Mouse (Mus musculus) lung, adult 2 months (tissue): ENCODE data around the gene Lnpep. TPM values are rescaled to one million over a fixed set of nuclear protein-coding genes. Genes with fewer than 3 reads are reported as not detected.

Experiments
- DNase-seq: peaks from one replicate; pipeline ENCODE4 v3.0.0; 2022
- H3K4me1 ChIP-seq: fragments of 200-500 bp; 2 replicates; pipeline ENCODE4 v1.6.1; 2011; ENCODE audit warnings: low read length; ENCODE audit not compliant: control insufficient read depth, insufficient read depth
- H3K4me3 ChIP-seq: fragments of 200-500 bp; replicated peaks from 2 replicates; pipeline ENCODE3; 2011; ENCODE audit warnings: low read depth, mild to moderate bottlenecking, control low read depth, low read length; ENCODE audit errors: extremely low read depth
- CTCF ChIP-seq: fragments of 200-500 bp; IDR thresholded peaks from 2 replicates; pipeline ENCODE4 v1.5.1; 2011; ENCODE audit warnings: mild to moderate bottlenecking, low read length, control low read depth; ENCODE audit not compliant: insufficient read depth
- POLR2A ChIP-seq: fragments of 200-500 bp; IDR thresholded peaks from 2 replicates; pipeline ENCODE4 v1.6.1; 2011; ENCODE audit warnings: low read depth, mild to moderate bottlenecking, control low read depth, low read length, borderline replicate concordance; ENCODE audit errors: extremely low read depth
- WGBS: fragments of 180-500 bp; shearing (Covaris S2); methylation state at CpG from one replicate; pipeline ENCODE4 v1.1.7; 2018; 5-methylcytosine and 5-hydroxymethylcytosine counted together
- polyA plus RNA-seq: library from polyadenylated mRNA; depleted of rRNA; stranded (reverse); fragments of >200 nt; gene quantifications from 2 replicates; pipeline ENCODE4 v1.2.3, GENCODE M21; 2012

Gene Lnpep
- polyA plus RNA-seq, 1 experiment, result 13.5 TPM

- TF ChIP-seq POLR2A (no peak), CTCF (no peak)
- no peak overlapping the region for H3K4me3 ChIP-seq
- peaks cover 6% of the 10 kb centered on the region; the same call in 1 of the 2 replicates for H3K4me1 ChIP-seq
- DNase-seq, result no peak
- 88% methylated on average over 2 of the region's 2 CpGs for WGBS
Observed at GRCm38 (mm10) chr17:17612336-17612735, 12.5 kb downstream of the Lnpep start.

GRCm38 (mm10) chr17:17609523-17609922 is 15.3 kb downstream of the Lnpep start:
- 59% methylated on average over 3 of the region's 3 CpGs for WGBS
- TF ChIP-seq POLR2A, result no peak
- TF ChIP-seq CTCF, result no peak
- Histone ChIP-seq H3K4me3 (no peak overlapping the region), H3K4me1 (peaks cover 3% of the 10 kb centered on the region; the same call in 1 of the 2 replicates)
- DNase-seq, result no peak

DNA sequence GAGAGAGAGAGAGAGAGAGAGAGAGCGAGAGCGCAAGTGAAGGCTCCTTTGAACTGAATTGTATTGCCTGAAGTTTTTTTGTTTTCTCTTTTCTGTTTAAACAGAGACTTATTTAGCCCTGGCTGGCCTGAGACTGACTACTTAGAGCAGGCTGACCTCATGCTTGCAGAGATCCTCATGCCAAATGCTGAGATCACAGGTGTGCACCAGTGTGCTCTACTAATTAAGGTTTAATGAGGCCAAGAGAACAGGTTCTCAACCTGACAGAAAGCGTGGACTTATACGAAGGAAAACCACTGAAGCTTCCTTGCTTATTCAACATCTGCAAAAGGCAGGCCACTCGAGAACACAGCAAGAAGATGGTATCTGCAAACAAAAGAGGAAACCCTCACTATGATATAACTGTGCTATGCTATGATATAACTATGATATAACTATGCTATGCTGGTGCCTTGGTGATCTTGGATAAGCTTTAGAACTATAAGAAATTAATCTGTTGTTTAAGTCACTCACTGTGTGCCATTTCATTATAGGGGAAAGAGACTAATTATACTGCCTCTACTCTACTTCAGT is 16.3 kb downstream of the Lnpep start:
- WGBS, result 58% methylated on average over 5 of the region's 5 CpGs
- no peak for DNase-seq
- TF ChIP-seq POLR2A (no peak), CTCF (no peak)
- peaks cover 3% of the 10 kb centered on the region for H3K4me1 ChIP-seq
- H3K4me3 ChIP-seq, result no peak overlapping the region

DNA sequence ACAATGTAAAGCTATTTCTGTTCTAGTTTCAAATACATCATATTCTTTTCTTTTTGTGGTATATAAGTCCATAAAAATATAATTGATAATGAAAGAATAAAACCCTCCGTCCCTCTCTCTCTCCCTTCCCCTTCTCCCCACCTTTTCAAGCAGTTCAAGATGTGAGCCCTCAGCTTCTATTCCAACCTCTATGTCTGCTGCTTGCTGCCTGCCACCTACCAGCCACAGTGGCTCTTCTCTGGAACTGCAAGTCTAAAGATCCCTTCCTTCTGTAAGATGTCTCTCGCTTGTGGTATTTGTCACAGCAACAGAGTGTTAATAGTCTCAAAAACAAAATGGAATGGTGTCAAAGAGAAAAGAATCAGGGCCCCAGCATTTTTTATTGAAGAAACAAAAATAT is 20.3 kb downstream of the Lnpep start:
- Histone ChIP-seq H3K4me3 (no peak overlapping the region), H3K4me1 (peaks cover 17% of the 10 kb centered on the region)
- TF ChIP-seq CTCF, result no peak
- TF ChIP-seq POLR2A, result no peak
- no peak for DNase-seq
- WGBS, result 86% methylated on average over 2 of the region's 2 CpGs

DNA sequence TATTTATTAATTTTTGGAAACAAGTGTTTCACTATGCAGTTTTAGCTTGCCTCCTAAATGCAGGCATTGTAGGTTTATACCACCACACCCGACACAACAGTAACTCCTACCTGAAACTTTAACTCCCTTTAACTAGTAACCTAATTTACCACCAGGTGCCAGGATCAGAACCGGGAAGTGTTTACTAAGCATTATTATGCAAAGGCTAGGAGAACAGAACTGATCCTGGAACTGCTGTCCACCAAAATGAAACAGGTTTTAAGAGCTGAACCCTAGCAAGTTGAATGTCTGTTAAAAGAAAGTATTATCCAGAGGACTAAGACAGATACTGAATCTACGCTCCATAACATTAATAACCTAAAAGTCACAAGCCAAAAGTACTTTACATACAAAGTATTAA is 21.2 kb downstream of the Lnpep start:
- H3K4me3 ChIP-seq, result no peak overlapping the region
- TF ChIP-seq POLR2A (no peak), CTCF (no peak)
- WGBS, result 82% methylated on average over 3 of the region's 3 CpGs
- no peak for DNase-seq
- H3K4me1 ChIP-seq, result peaks cover 17% of the 10 kb centered on the region

DNA sequence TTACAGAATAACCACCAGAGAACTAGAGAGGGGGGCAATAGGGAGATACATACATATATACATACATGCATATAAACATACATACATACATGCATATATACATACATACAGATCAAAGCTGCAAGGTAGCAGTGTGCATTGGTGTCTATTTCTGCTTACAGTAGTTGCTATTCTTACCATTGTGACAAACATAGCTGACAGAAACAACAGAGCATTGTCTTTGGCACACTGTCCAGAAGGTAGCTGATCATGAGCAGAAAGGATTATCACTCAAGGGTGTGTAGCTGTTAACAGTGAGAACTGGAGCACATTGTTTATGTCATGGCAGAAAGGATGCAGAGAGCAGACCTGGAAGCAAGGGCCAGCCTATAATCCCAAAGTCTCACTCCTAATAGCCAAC is 22.1 kb downstream of the Lnpep start:
- DNase-seq, result no peak
- H3K4me3 ChIP-seq, result no peak overlapping the region
- H3K4me1 ChIP-seq, result peaks cover 15% of the 10 kb centered on the region
- TF ChIP-seq POLR2A (no peak), CTCF (no peak)

- Histone ChIP-seq H3K4me3 (no peak overlapping the region), H3K4me1 (peaks cover 15% of the 10 kb centered on the region)
- DNase-seq, result no peak
- 35% methylated on average over 4 of the region's 4 CpGs for WGBS
- TF ChIP-seq POLR2A (no peak), CTCF (no peak)
Observed at GRCm38 (mm10) chr17:17602330-17602729, 22.5 kb downstream of the Lnpep start.

GRCm38 (mm10) chr17:17600804-17601252 is 24.0 kb downstream of the Lnpep start:
- DNase-seq, result peak; percentile 82
- WGBS, result 9% methylated on average over 3 of the region's 3 CpGs
- TF ChIP-seq POLR2A (no peak), CTCF (no peak)
- H3K4me3 ChIP-seq, result no peak overlapping the region
- H3K4me1 ChIP-seq, result peaks cover 15% of the 10 kb centered on the region

DNA sequence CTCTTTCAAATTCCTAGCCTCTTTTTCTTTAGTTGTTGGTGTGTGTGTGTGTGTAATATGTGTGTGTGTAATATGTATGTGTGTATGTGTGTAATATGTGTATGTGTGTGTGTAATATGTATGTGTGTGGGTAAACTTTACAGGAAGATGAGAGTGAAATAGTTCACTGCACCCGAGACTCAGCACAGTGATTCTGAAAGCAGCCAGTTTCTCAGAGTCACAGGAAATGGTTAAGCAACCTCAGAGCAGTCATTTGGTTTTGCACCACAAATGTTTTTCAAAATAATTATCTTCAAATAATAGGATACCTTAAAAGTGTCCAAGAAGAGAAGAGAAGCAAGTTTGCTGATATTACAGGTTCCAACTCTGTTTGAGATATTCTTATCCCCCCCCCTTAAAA is 24.8 kb downstream of the Lnpep start:
- H3K4me1 ChIP-seq, result peaks cover 15% of the 10 kb centered on the region
- no peak overlapping the region for H3K4me3 ChIP-seq
- no peak for TF ChIP-seq CTCF
- TF ChIP-seq POLR2A, result no peak
- DNase-seq, result no peak
- WGBS, result 28% methylated on average over 1 of the region's 1 CpGs

DNA sequence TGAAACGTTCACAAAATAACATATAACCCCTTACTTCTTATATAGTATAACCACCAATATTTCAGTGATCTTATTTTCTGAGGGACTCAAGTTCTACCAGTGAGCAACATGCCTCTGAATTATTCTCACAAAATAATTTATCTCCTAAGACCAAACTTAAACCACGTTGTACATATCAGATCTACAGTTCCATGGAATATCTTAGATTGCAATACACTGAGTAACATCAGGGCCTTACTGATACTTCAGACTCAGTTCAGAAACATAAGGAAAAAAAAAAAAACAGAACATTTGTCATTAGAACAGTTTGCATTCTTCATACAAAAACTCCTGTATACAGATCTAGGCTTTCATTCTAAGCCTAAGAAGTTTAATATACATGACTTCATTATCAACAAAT is 26.5 kb downstream of the Lnpep start:
- 77% methylated on average over 2 of the region's 2 CpGs for WGBS
- no peak for TF ChIP-seq POLR2A
- TF ChIP-seq CTCF, result no peak
- peaks cover 15% of the 10 kb centered on the region for H3K4me1 ChIP-seq
- no peak for DNase-seq
- no peak overlapping the region for H3K4me3 ChIP-seq
